Mouse (Mus musculus): ENCODE data around the gene Gata2. TPM values are rescaled to one million over a fixed set of nuclear protein-coding genes. Genes with fewer than 3 reads are reported as not detected.

The Gata2 gene
- polyA plus RNA-seq, 1 experiment = 4.7 TPM

GRCm38 (mm10) chr6:88200693-88201609 lies 7.3 kb downstream of the Gata2 start:
- peak overlapping the region; percentile 90; the same call in 1 of the 2 replicates for H3K27ac ChIP-seq (replicated peaks; ENCODE audit: low read depth, low read length)
- H3K4me1 ChIP-seq (ENCODE audit: control insufficient read depth, insufficient read depth, insufficient read length, low read length) = peaks cover 9% of the 10 kb centered on the region
- peak overlapping the region; percentile 85 for H3K4me3 ChIP-seq (ENCODE audit: insufficient read depth, low read depth, low read length)

GRCm38 (mm10) chr6:88201926-88202700 lies 8.4 kb downstream of the Gata2 start:
- peak overlapping the region; percentile 44 for H3K4me3 ChIP-seq (ENCODE audit: insufficient read depth, low read depth, low read length)
- peaks cover 9% of the 10 kb centered on the region for H3K4me1 ChIP-seq (ENCODE audit: control insufficient read depth, insufficient read depth, insufficient read length, low read length)
- H3K27ac ChIP-seq (replicated peaks; ENCODE audit: low read depth, low read length) = peak overlapping the region; percentile 90

- H3K4me3 ChIP-seq (ENCODE audit: insufficient read depth, low read depth, low read length) = peak overlapping the region; percentile 32
- H3K4me1 ChIP-seq (ENCODE audit: control insufficient read depth, insufficient read depth, insufficient read length, low read length) = peaks cover 9% of the 10 kb centered on the region
- H3K27ac ChIP-seq (replicated peaks; ENCODE audit: low read depth, low read length) = peak overlapping the region; percentile 88
Observed at GRCm38 (mm10) chr6:88202921-88203690, 9.4 kb downstream of the Gata2 start.

GRCm38 (mm10) chr6:88203791-88204405 lies 10.2 kb downstream of the Gata2 start:
- Histone ChIP-seq H3K27ac (replicated peaks; ENCODE audit: low read depth, low read length) (peak overlapping the region; percentile 88), H3K4me1 (ENCODE audit: control insufficient read depth, insufficient read depth, insufficient read length, low read length) (peaks cover 9% of the 10 kb centered on the region), H3K4me3 (ENCODE audit: insufficient read depth, low read depth, low read length) (peak overlapping the region; percentile 32)

GRCm38 (mm10) chr6:88204531-88205385 lies 11.1 kb downstream of the Gata2 start:
- peaks cover 9% of the 10 kb centered on the region for H3K4me1 ChIP-seq (ENCODE audit: control insufficient read depth, insufficient read depth, insufficient read length, low read length)
- peak overlapping the region; percentile 13; the same call in 1 of the 2 replicates for H3K4me3 ChIP-seq (ENCODE audit: insufficient read depth, low read depth, low read length)
- peak overlapping the region; percentile 88 for H3K27ac ChIP-seq (replicated peaks; ENCODE audit: low read depth, low read length)

GRCm38 (mm10) chr6:88205386-88205700 lies 11.7 kb downstream of the Gata2 start:
- no peak overlapping the region for H3K4me3 ChIP-seq (ENCODE audit: insufficient read depth, low read depth, low read length)
- peaks cover 9% of the 10 kb centered on the region for H3K4me1 ChIP-seq (ENCODE audit: control insufficient read depth, insufficient read depth, insufficient read length, low read length)
- H3K27ac ChIP-seq (replicated peaks; ENCODE audit: low read depth, low read length) = peak overlapping the region; percentile 50; the same call in 1 of the 2 replicates

GRCm38 (mm10) chr6:88205937-88206336 lies 12.2 kb downstream of the Gata2 start:
- no peak overlapping the region for H3K4me3 ChIP-seq (ENCODE audit: insufficient read depth, low read depth, low read length)
- H3K4me1 ChIP-seq (ENCODE audit: control insufficient read depth, insufficient read depth, insufficient read length, low read length) = peaks cover 6% of the 10 kb centered on the region
- H3K27ac ChIP-seq (replicated peaks; ENCODE audit: low read depth, low read length) = peak overlapping the region; percentile 8; the same call in 1 of the 2 replicates

- peaks cover 6% of the 10 kb centered on the region for H3K4me1 ChIP-seq (ENCODE audit: control insufficient read depth, insufficient read depth, insufficient read length, low read length)
- H3K27ac ChIP-seq (replicated peaks; ENCODE audit: low read depth, low read length) = no peak overlapping the region
- H3K4me3 ChIP-seq (ENCODE audit: insufficient read depth, low read depth, low read length) = no peak overlapping the region
Observed at GRCm38 (mm10) chr6:88206566-88206965, 12.9 kb downstream of the Gata2 start.

- no peak overlapping the region for H3K4me3 ChIP-seq (ENCODE audit: insufficient read depth, low read depth, low read length)
- no peak overlapping the region for H3K27ac ChIP-seq (replicated peaks; ENCODE audit: low read depth, low read length)
- H3K4me1 ChIP-seq (ENCODE audit: control insufficient read depth, insufficient read depth, insufficient read length, low read length) = peaks cover 6% of the 10 kb centered on the region
Observed at GRCm38 (mm10) chr6:88207403-88208033, 13.8 kb downstream of the Gata2 start.

GRCm38 (mm10) chr6:88208321-88208720 lies 14.6 kb downstream of the Gata2 start:
- no peak overlapping the region for H3K27ac ChIP-seq (replicated peaks; ENCODE audit: low read depth, low read length)
- H3K4me1 ChIP-seq (ENCODE audit: control insufficient read depth, insufficient read depth, insufficient read length, low read length) = peaks cover 6% of the 10 kb centered on the region
- H3K4me3 ChIP-seq (ENCODE audit: insufficient read depth, low read depth, low read length) = no peak overlapping the region

- H3K4me3 ChIP-seq (ENCODE audit: insufficient read depth, low read depth, low read length) = no peak overlapping the region
- peaks cover 6% of the 10 kb centered on the region for H3K4me1 ChIP-seq (ENCODE audit: control insufficient read depth, insufficient read depth, insufficient read length, low read length)
- H3K27ac ChIP-seq (replicated peaks; ENCODE audit: low read depth, low read length) = no peak overlapping the region
Observed at GRCm38 (mm10) chr6:88209453-88209852, 15.8 kb downstream of the Gata2 start.

GRCm38 (mm10) chr6:88210182-88210581 lies 16.5 kb downstream of the Gata2 start:
- Histone ChIP-seq H3K4me3 (ENCODE audit: insufficient read depth, low read depth, low read length) (no peak overlapping the region), H3K4me1 (ENCODE audit: control insufficient read depth, insufficient read depth, insufficient read length, low read length) (peaks cover 4% of the 10 kb centered on the region), H3K27ac (replicated peaks; ENCODE audit: low read depth, low read length) (no peak overlapping the region)

GRCm38 (mm10) chr6:88215797-88216196 lies 22.1 kb downstream of the Gata2 start:
- Histone ChIP-seq H3K4me1 (ENCODE audit: control insufficient read depth, insufficient read depth, insufficient read length, low read length) (no peaks in the 10 kb centered on the region), H3K27ac (replicated peaks; ENCODE audit: low read depth, low read length) (no peak overlapping the region), H3K4me3 (ENCODE audit: insufficient read depth, low read depth, low read length) (no peak overlapping the region)
